Mouse (Mus musculus) liver, adult 2 months (tissue): ENCODE data around the gene Ttll6.
A peak's percentile ranks its signal among the peaks of the same experiment; 100 is the strongest.

Experiments used
- CTCF ChIP-seq: fragments of 200-500 bp; IDR thresholded peaks from 2 replicates; pipeline ENCODE4 v1.5.1; 2011; ENCODE audit warnings: low read depth, low read length, control low read depth
- POLR2A ChIP-seq: fragments of 200-500 bp; IDR thresholded peaks from 2 replicates; pipeline ENCODE4 v1.6.1; 2011; ENCODE audit warnings: low read length, control low read depth; ENCODE audit not compliant: insufficient read depth; ENCODE audit errors: extremely low read depth

- TF ChIP-seq CTCF (peak; percentile 84), POLR2A (no peak)
These were observed 40.2 kb upstream of the Ttll6 start for GRCm38 (mm10) chr11:96093361-96093760.
